ENCODE assay signal across 9 mouse cellular contexts in the genomic region with DNA sequence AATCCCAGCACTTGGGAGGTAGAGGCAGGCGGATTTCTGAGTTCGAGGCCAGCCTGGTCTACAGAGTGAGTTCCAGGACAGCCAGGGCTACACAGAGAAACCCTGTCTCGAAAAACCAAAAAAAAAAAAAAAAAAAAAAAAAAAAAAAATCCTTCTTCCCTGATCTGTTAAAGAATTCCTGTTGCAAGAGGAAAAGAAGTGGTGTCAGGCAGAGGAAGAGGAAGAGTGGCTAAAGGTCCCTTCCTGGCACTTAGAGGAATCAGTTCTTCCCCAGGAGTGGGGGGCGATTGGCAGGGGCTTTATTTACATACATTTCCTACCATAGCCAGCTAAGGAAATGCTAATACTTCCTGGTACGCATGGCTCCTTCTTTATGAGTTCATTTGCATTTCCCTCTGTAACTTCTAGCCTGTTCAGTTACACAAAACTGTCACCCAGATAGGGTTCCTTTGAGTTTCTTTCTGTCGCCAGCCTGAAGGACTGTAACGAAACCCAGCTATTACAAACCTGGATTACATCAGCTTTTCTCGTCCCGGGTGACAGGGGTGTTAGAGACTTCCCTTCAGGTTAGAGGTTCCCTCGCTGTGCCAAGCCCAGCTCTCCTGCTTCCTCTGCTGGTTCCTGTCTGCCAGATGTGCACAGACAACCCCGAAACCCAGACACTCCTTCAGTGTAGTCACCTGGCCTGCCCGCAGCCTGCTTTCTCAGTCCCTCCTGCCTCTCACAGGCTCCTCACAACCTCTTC. TPM values are rescaled to one million over a fixed set of nuclear protein-coding genes. Genes with fewer than 3 reads are reported as not detected.
A peak's percentile ranks its signal among the peaks of the same experiment; 100 is the strongest.
DNase-seq lines count a peak whose midpoint lies in the region; ATAC-seq and TF ChIP-seq lines count a peak whose summit lies in the region.
"Had no signal": no experiment of that assay in that cellular context is flagged by ENCODE, and none has a peak within 500 bp of the region (broad histone marks: within the 10 kb centered on the region; RNA-seq: fewer than 3 reads in every experiment).

No protein-coding gene starts in this region.

- TF ChIP-seq EP300 in liver, postnatal 0 days (IDR thresholded peaks at IDR 0.05; ENCODE audit: low read depth), result no peak

- WGBS in kidney, postnatal 0 days, result 53% methylated on average over 12 of the region's 12 CpGs
- WGBS in liver, postnatal 0 days (ENCODE audit: insufficient replicate concordance), result 32% methylated on average over 11 of the region's 12 CpGs

- no peak overlapping the region for H3K4me2 ChIP-seq in kidney, postnatal 0 days (ENCODE audit: low read length)
- H3K4me2 ChIP-seq in liver, postnatal 0 days (ENCODE audit: low read depth, low read length), result peak overlapping the region; percentile 42; the same call in 1 of the 2 replicates

- peak overlapping the region; percentile 42; the same call in 1 of the 2 replicates for H3K27ac ChIP-seq in kidney, postnatal 0 days
- peak overlapping the region; percentile 53; the same call in 1 of the 2 replicates for H3K27ac ChIP-seq in liver, postnatal 0 days (ENCODE audit: low read depth)
- H3K27ac ChIP-seq: heart, adult 2 months had no signal

- H3K9me3 ChIP-seq in kidney, postnatal 0 days (replicated peaks; ENCODE audit: low read length), result no peaks in the 10 kb centered on the region
- no peaks in the 10 kb centered on the region for H3K9me3 ChIP-seq in liver, postnatal 0 days (ENCODE audit: low read length)

- DNase-seq in kidney, postnatal 0 days (ENCODE audit: low spot score), result no peak
- DNase-seq in kidney, postnatal 25 days, result no peak
- DNase-seq in A20 (ENCODE audit: low read depth, low spot score) (peak; percentile 22), adipocyte (ENCODE audit: low spot score) (peak; percentile 53)
- DNase-seq in liver, postnatal 0 days, result no peak
- no peak for DNase-seq in ovary, postnatal 14 days (ENCODE audit: low spot score)
- DNase-seq: heart, adult 2 months had no signal

- H3K4me1 ChIP-seq in kidney, postnatal 0 days (replicated peaks; ENCODE audit: insufficient read depth, low read length), result 0 out of 2 replicates have a peak, but pooled peaks cover 3% of the 10 kb centered on the region
- H3K4me1 ChIP-seq in liver, postnatal 0 days (ENCODE audit: insufficient read depth), result peaks cover 17% of the 10 kb centered on the region

- H3K27me3 ChIP-seq in kidney, postnatal 0 days (ENCODE audit: insufficient read depth, low read length), result no peaks in the 10 kb centered on the region
- H3K27me3 ChIP-seq in liver, postnatal 0 days (ENCODE audit: insufficient read depth, low read length), result no peaks in the 10 kb centered on the region

- no peaks in the 10 kb centered on the region for H3K36me3 ChIP-seq in kidney, postnatal 0 days (ENCODE audit: insufficient read depth, low read length)
- no peaks in the 10 kb centered on the region for H3K36me3 ChIP-seq in liver, postnatal 0 days (replicated peaks; ENCODE audit: insufficient read depth, low read length)

- no peak for TF ChIP-seq CTCF in kidney, postnatal 0 days (IDR thresholded peaks at IDR 0.05; ENCODE audit: low read depth)
- no peak for TF ChIP-seq CTCF in liver, postnatal 0 days (IDR thresholded peaks at IDR 0.05; ENCODE audit: low read depth)

- no peak overlapping the region for H3K9ac ChIP-seq in kidney, postnatal 0 days (ENCODE audit: low read depth, low read length)
- no peak overlapping the region for H3K9ac ChIP-seq in liver, postnatal 0 days (replicated peaks)

- no peak for ATAC-seq in kidney, postnatal 0 days (replicated peaks; ENCODE audit: low FRiP score, low read depth)
- peak; percentile 47; the same call in 1 of the 2 replicates for ATAC-seq in liver, postnatal 0 days
- ATAC-seq in frontal cortex, adult (ENCODE audit: low TSS enrichment), result no peak

- no peak overlapping the region for H3K4me3 ChIP-seq in kidney, postnatal 0 days (replicated peaks; ENCODE audit: low read depth, low read length)
- no peak overlapping the region for H3K4me3 ChIP-seq in liver, postnatal 0 days (ENCODE audit: low read depth, low read length)
- H3K4me3 ChIP-seq: heart, adult 2 months had no signal

RNA-seq across cellular contexts. Expression of gene Zfyve27, which starts 6.1 kb away (rescaled TPM):
- polyA plus RNA-seq in kidney, postnatal 0 days (2015; fragmentation: Nextera tagmentation; extraction: Ambion mirVana), result 19.9 and 20.3 TPM in 2 replicates
- 8.0 and 8.5 TPM in 2 replicates for polyA plus RNA-seq in liver, postnatal 0 days (2015; fragmentation: Nextera tagmentation; extraction: Ambion mirVana)

RNA-seq across cellular contexts. Expression of gene Marveld1, which starts 10.5 kb away (rescaled TPM):
- polyA plus RNA-seq in kidney, postnatal 0 days (2015; fragmentation: Nextera tagmentation; extraction: Ambion mirVana), result 12.5 and 18.9 TPM in 2 replicates
- 4.7 and 6.6 TPM in 2 replicates for polyA plus RNA-seq in liver, postnatal 0 days (2015; fragmentation: Nextera tagmentation; extraction: Ambion mirVana)

RNA-seq across cellular contexts. Expression of gene Avpi1, which starts 28.8 kb away (rescaled TPM):
- polyA plus RNA-seq in kidney, postnatal 0 days (2015; fragmentation: Nextera tagmentation; extraction: Ambion mirVana), result 37.1 and 37.9 TPM in 2 replicates
- 50.0 and 58.5 TPM in 2 replicates for polyA plus RNA-seq in liver, postnatal 0 days (2015; fragmentation: Nextera tagmentation; extraction: Ambion mirVana)

RNA-seq across cellular contexts. Expression of gene Sfrp5, which starts 44.4 kb away (rescaled TPM):
- polyA plus RNA-seq in kidney, postnatal 0 days (2015; fragmentation: Nextera tagmentation; extraction: Ambion mirVana), result 0.21 and 0.36 TPM in 2 replicates
- not detected in 2 replicates for polyA plus RNA-seq in liver, postnatal 0 days (2015; fragmentation: Nextera tagmentation; extraction: Ambion mirVana)
- polyA plus RNA-seq: liver, adult 2 months had no signal

Comparison
In these comparisons a context has a peak if more than half of its experiments do, and no peak if none do; other contexts are left out.
1. DNase-seq: peak in A20 (single experiment) and adipocyte (single experiment); none in kidney, postnatal 0 days (single experiment), kidney, postnatal 25 days (0 of 2), liver, postnatal 0 days (single experiment) and ovary, postnatal 14 days (single experiment).